Mouse (Mus musculus): ENCODE measurements around the gene Ppard.

Ppard gene

GRCm38 (mm10) chr17:28223561-28224391, 8.7 kb upstream of the Ppard start:
- DNase-seq (ENCODE audit: low read depth, low spot score): peak; percentile 91

- no peak for DNase-seq (ENCODE audit: low read depth, low spot score)
These were observed 7.9 kb upstream of the Ppard start for GRCm38 (mm10) chr17:28224615-28225014.

GRCm38 (mm10) chr17:28226014-28226413, 6.5 kb upstream of the Ppard start:
- peak; percentile 89 for DNase-seq (ENCODE audit: low read depth, low spot score)

- DNase-seq (ENCODE audit: low read depth, low spot score): no peak
These were observed 2.0 kb upstream of the Ppard start for GRCm38 (mm10) chr17:28230486-28230885.

- no peak for DNase-seq (ENCODE audit: low read depth, low spot score)
These were observed 1.3 kb upstream of the Ppard start for GRCm38 (mm10) chr17:28231026-28231736.

GRCm38 (mm10) chr17:28233091-28233731, 711 bp downstream of the Ppard start:
- peak; percentile 48 for DNase-seq (ENCODE audit: low read depth, low spot score)

GRCm38 (mm10) chr17:28234641-28235040, 2.1 kb downstream of the Ppard start:
- no peak for DNase-seq (ENCODE audit: low read depth, low spot score)

- peak; percentile 90 for DNase-seq (ENCODE audit: low read depth, low spot score)
These were observed 3.6 kb downstream of the Ppard start for GRCm38 (mm10) chr17:28235982-28236635.

- DNase-seq (ENCODE audit: low read depth, low spot score): peak; percentile 58
These were observed 4.1 kb downstream of the Ppard start for GRCm38 (mm10) chr17:28236636-28237015.

- DNase-seq (ENCODE audit: low read depth, low spot score): no peak
These were observed 4.9 kb downstream of the Ppard start for GRCm38 (mm10) chr17:28237362-28237761.

GRCm38 (mm10) chr17:28237874-28238273, 5.4 kb downstream of the Ppard start:
- DNase-seq (ENCODE audit: low read depth, low spot score): no peak

GRCm38 (mm10) chr17:28240846-28241245, 8.3 kb downstream of the Ppard start:
- peak; percentile 77 for DNase-seq (ENCODE audit: low read depth, low spot score)

- DNase-seq (ENCODE audit: low read depth, low spot score): no peak
These were observed 9.8 kb downstream of the Ppard start for GRCm38 (mm10) chr17:28242296-28242695.

- DNase-seq (ENCODE audit: low read depth, low spot score): no peak
These were observed 11.7 kb downstream of the Ppard start for GRCm38 (mm10) chr17:28244214-28244613.

GRCm38 (mm10) chr17:28244714-28245113, 12.2 kb downstream of the Ppard start:
- no peak for DNase-seq (ENCODE audit: low read depth, low spot score)

- DNase-seq (ENCODE audit: low read depth, low spot score): peak; percentile 36
These were observed 14.1 kb downstream of the Ppard start for GRCm38 (mm10) chr17:28246640-28247039.

- DNase-seq (ENCODE audit: low read depth, low spot score): peak; percentile 93
These were observed 15.1 kb downstream of the Ppard start for GRCm38 (mm10) chr17:28247613-28248012.

- DNase-seq (ENCODE audit: low read depth, low spot score): no peak
These were observed 16.6 kb downstream of the Ppard start for GRCm38 (mm10) chr17:28249062-28249461.

- no peak for DNase-seq (ENCODE audit: low read depth, low spot score)
These were observed 19.2 kb downstream of the Ppard start for GRCm38 (mm10) chr17:28251579-28252280.

GRCm38 (mm10) chr17:28252281-28252648, 19.8 kb downstream of the Ppard start:
- no peak for DNase-seq (ENCODE audit: low read depth, low spot score)

GRCm38 (mm10) chr17:28253216-28253615, 20.7 kb downstream of the Ppard start:
- peak; percentile 34 for DNase-seq (ENCODE audit: low read depth, low spot score)
